Mouse (Mus musculus): ENCODE results near the gene Dnal4. TPM values are rescaled to one million over a fixed set of nuclear protein-coding genes. Genes with fewer than 3 reads are reported as not detected.

The Dnal4 gene
- polyA plus RNA-seq, 1 experiment = 0.69 TPM

DNA sequence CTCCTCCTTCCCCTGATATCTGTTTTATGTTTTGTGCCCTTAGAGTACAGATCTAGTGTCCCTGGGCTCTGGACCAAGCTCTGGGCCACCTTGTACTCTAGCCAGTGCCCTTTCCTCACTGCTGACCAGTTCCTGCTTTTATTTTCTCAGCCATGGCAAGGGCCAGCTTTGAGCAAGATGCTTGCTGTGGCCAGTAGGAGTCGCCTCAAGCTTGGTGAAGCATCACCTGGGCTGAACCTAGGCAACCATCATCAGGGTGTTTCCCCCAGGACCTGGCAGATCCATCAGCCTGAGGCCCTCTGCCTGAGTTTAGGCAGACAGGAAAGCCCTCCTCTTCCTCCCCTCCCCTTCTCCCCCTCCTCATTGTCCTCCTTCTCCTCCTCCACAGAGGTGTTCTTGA lies 54.2 kb downstream of the Dnal4 start:
- H3K9me3 ChIP-seq (ENCODE audit: control insufficient read depth, low read length) = no peaks in the 10 kb centered on the region
- no peaks in the 10 kb centered on the region; the same call in 1 of the 2 replicates for H3K4me1 ChIP-seq (ENCODE audit: control insufficient read depth)
- no peak for TF ChIP-seq TAL1 (IDR thresholded peaks at IDR 0.05; ENCODE audit: low read length)
- TF ChIP-seq GATA1 (IDR thresholded peaks at IDR 0.05; ENCODE audit: low read length) = no peak
- H3K27me3 ChIP-seq (ENCODE audit: control insufficient read depth) = no peaks in the 10 kb centered on the region
- H3K36me3 ChIP-seq (ENCODE audit: control insufficient read depth) = peaks cover 94% of the 10 kb centered on the region
- H3K4me3 ChIP-seq (replicated peaks) = no peak overlapping the region

DNA sequence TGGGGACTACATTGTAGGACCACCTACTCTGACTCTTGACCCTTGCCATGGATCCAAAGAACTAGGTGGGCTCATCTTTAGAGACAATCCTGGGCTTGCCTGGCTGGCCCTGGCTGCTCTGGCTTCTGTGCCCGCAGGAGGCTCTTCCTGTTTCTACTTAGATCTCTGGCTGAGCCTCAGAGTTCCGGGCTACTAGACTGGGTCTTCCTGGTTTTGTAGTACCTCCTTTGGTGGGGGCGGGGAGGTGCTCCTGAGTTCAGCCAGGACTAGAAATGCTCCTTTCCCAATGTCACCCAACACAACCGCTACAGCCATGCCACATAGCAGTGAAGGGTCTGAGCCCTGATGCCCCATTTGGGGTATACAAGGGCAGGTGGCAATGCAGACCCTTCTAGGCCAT lies 56.9 kb downstream of the Dnal4 start:
- H3K4me1 ChIP-seq (ENCODE audit: control insufficient read depth) = no peaks in the 10 kb centered on the region; the same call in 1 of the 2 replicates
- TF ChIP-seq GATA1 (IDR thresholded peaks at IDR 0.05; ENCODE audit: low read length) = no peak
- TF ChIP-seq TAL1 (IDR thresholded peaks at IDR 0.05; ENCODE audit: low read length) = no peak
- peaks cover 96% of the 10 kb centered on the region for H3K36me3 ChIP-seq (ENCODE audit: control insufficient read depth)

DNA sequence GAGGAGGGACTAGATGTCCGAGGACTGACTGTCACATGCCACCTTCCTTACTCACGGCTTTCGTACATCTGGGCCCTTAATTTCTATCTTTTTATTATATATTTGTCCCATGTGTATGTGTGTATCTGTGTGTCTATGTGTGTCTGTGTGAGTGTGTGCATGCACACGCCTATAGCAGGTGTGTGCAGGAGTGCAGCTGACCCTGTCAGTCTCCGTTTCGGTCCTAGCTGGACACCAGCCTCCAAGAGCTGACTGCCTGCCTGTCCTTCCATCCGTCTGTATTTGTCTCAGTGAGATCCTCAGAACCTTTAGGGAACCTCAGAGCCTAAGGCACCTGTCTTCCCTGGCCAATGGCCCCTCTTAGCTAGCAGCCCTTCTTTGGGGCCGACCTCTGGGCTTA lies 57.4 kb downstream of the Dnal4 start:
- peaks cover 96% of the 10 kb centered on the region for H3K36me3 ChIP-seq (ENCODE audit: control insufficient read depth)
- TF ChIP-seq GATA1 (IDR thresholded peaks at IDR 0.05; ENCODE audit: low read length) (no peak), TAL1 (IDR thresholded peaks at IDR 0.05; ENCODE audit: low read length) (no peak)
- no peaks in the 10 kb centered on the region for H3K27me3 ChIP-seq (ENCODE audit: control insufficient read depth)
- no peaks in the 10 kb centered on the region; the same call in 1 of the 2 replicates for H3K4me1 ChIP-seq (ENCODE audit: control insufficient read depth)
- no peaks in the 10 kb centered on the region for H3K9me3 ChIP-seq (ENCODE audit: control insufficient read depth, low read length)
- no peak overlapping the region for H3K4me3 ChIP-seq (replicated peaks)

More for the DNA sequence above, 56.9 kb downstream of the Dnal4 start:
- H3K9me3 ChIP-seq (ENCODE audit: control insufficient read depth, low read length) = no peaks in the 10 kb centered on the region
- H3K27me3 ChIP-seq (ENCODE audit: control insufficient read depth) = no peaks in the 10 kb centered on the region
- H3K4me3 ChIP-seq (replicated peaks) = no peak overlapping the region

DNA sequence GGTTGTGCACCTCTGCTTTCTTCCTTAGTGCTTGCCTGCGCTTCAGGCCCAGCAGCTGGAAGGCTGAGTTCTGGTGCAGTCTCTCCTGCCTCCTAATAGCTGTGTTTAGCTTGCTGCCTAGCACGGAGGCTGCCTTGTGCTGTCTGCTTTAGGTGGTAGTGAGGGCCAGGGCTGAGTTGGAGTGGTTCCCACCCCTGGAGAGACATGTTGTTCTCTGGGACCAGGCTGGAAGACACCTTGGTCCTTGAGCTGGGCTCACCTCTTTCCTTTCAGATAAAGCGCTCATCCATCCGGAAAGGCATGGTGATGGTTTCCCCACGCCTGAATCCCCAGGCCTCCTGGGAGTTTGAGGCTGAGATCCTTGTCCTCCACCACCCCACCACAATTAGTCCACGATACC lies 60.9 kb downstream of the Dnal4 start:
- Histone ChIP-seq H3K27me3 (ENCODE audit: control insufficient read depth) (no peaks in the 10 kb centered on the region), H3K4me3 (replicated peaks) (no peak overlapping the region), H3K9me3 (ENCODE audit: control insufficient read depth, low read length) (no peaks in the 10 kb centered on the region), H3K36me3 (ENCODE audit: control insufficient read depth) (peaks cover 100% of the 10 kb centered on the region), H3K4me1 (ENCODE audit: control insufficient read depth) (peaks cover 18% of the 10 kb centered on the region)
- no peak for TF ChIP-seq GATA1 (IDR thresholded peaks at IDR 0.05; ENCODE audit: low read length)
- TF ChIP-seq TAL1 (IDR thresholded peaks at IDR 0.05; ENCODE audit: low read length) = no peak

DNA sequence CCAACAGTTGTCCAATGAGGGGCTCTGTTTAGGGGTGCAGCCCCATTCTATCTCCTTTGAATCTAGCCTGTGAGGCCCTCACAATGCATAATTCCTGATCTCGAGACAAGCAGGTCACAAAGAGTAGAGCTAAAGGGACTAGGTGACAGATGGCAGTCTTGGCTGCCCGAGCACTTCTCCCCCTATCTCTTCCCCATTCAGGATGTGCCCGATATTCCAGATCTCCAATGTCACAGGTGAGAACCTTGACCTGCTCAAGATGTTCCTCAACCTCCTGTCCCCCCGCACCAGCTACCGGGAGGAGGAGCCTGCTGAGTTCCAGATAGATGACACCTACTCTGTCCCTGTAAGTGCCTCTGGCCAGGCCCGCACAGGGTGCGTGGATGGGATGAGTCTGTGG lies 62.0 kb downstream of the Dnal4 start:
- no peak for TF ChIP-seq TAL1 (IDR thresholded peaks at IDR 0.05; ENCODE audit: low read length)
- TF ChIP-seq GATA1 (IDR thresholded peaks at IDR 0.05; ENCODE audit: low read length) = no peak
- Histone ChIP-seq H3K4me1 (ENCODE audit: control insufficient read depth) (peaks cover 18% of the 10 kb centered on the region), H3K4me3 (replicated peaks) (no peak overlapping the region), H3K27me3 (ENCODE audit: control insufficient read depth) (no peaks in the 10 kb centered on the region), H3K36me3 (ENCODE audit: control insufficient read depth) (peaks cover 100% of the 10 kb centered on the region), H3K9me3 (ENCODE audit: control insufficient read depth, low read length) (no peaks in the 10 kb centered on the region)

Other genes with a start within 250 kb of the Dnal4 start
- gene Ddx17, start 231.1 kb downstream of the Dnal4 start, polyA plus RNA-seq (2012) = 1.6 and 2.4 TPM in 2 replicates
- not detected in 2 replicates for gene Dmc1, start 172.7 kb downstream of the Dnal4 start, polyA plus RNA-seq (2012)
- not detected in 2 replicates for gene Fam227a, start 118.9 kb downstream of the Dnal4 start, polyA plus RNA-seq (2012)
- 5.9 and 7.1 TPM in 2 replicates for gene Cby1, start 118.7 kb downstream of the Dnal4 start, polyA plus RNA-seq (2012)
- 12.2 and 13.5 TPM in 2 replicates for gene Tomm22, start 107.0 kb downstream of the Dnal4 start, polyA plus RNA-seq (2012)
- 1.8 and 2.5 TPM in 2 replicates for gene Josd1, start 89.9 kb downstream of the Dnal4 start, polyA plus RNA-seq (2012)
- gene Gtpbp1, start 87.0 kb downstream of the Dnal4 start, polyA plus RNA-seq (2012) = 21.9 and 23.6 TPM in 2 replicates
- 2.8 and 4.2 TPM in 2 replicates for gene Sun2, start 35.3 kb downstream of the Dnal4 start, polyA plus RNA-seq (2012)
- not detected in 2 replicates for gene Nptxr, start 26.9 kb upstream of the Dnal4 start, polyA plus RNA-seq (2012)
- not detected in 2 replicates for gene Npcd, start 56.4 kb upstream of the Dnal4 start, polyA plus RNA-seq (2012)
- 2.7 and 4.0 TPM in 2 replicates for gene Cbx6, start 56.8 kb upstream of the Dnal4 start, polyA plus RNA-seq (2012)
- 0.03 and 0.07 TPM in 2 replicates for gene Apobec3, start 113.8 kb upstream of the Dnal4 start, polyA plus RNA-seq (2012)
- gene Cbx7, start 193.3 kb upstream of the Dnal4 start, polyA plus RNA-seq (2012) = 0.28 and 0.50 TPM in 2 replicates
- 0.08 and 0.09 TPM in 2 replicates for gene Pdgfb, start 237.1 kb upstream of the Dnal4 start, polyA plus RNA-seq (2012)